Mouse (Mus musculus) heart, adult 8-10 months (tissue): Measurements from ENCODE around the gene Zg16. TPM values are rescaled to one million over a fixed set of nuclear protein-coding genes. Genes with fewer than 3 reads are reported as not detected.
A peak's percentile ranks its signal among the peaks of the same experiment; 100 is the strongest.
"Not testable (repeated sequence)": the region's sequence is repeated elsewhere in the genome, so short reads cannot be mapped to it uniquely, and the experiment has no call there.

Experiments used
- DNase-seq: peaks from one replicate; pipeline ENCODE4 v3.0.0; 2022; ENCODE audit warnings: low spot score
- total RNA-seq, 4 experiments: library from RNA; stranded (reverse); gene quantifications; 2 replicates each; pipeline ENCODE4 v1.2.4; 2022

The Zg16 gene
- total RNA-seq, 4 experiments from 2014 or later = not detected

DNA sequence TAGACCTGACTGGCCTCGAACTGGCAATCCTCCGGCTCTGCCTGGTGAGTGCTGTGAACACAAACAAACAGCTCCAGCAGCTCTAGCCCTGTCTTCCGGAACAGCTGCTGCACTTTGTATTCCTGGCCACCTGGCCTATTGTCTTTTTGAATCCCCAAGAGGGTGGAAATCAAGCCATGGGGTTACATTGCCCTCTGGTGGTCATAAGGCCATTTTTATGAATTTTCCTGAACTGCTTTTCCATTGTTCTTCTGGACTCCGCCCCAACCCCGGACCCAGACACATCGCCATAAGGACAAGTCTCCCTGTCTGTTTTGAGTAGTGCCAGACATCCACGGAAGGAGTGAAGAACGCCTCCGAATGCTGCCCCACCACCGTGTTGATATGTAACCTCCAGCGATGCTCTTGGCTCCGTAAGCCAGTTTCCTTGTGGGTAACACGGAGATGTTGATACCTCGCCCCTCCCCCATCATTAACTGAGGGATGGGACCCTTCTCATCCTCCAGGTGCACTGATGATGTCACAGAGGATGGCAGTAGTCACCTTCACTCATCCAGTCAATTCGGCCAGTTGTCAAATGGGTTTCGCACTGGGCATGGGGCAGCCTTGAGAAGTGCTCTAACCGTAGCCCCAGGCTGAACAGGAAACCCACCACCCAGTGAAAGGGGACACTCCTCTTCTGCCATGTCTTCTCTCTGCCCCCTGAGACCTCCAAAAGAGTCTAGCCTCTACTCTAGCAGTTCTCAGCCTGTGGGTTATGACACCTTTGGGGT is 17.6 kb upstream of the Zg16 start:
- DNase-seq = peak; percentile 89

DNA sequence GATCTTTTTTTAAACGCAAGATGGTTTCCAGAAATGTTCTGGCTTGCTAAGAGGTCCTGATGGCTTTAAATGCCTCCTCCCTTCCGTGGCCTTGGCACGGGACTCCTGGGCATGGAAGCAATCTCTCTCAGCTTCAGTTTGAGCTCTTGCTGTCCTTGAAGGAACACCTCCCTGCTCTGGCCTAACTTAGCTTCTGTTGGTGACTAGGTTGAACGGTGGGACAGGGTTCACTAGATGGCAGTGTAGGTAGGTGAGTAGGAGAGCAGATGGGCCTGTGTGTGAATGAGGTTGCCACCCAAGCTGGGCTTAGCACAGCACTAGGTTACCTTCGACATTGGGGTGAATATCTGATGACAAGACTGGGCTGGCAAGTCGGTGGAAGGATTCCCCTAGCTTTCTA is 16.8 kb upstream of the Zg16 start:
- no peak for DNase-seq

DNA sequence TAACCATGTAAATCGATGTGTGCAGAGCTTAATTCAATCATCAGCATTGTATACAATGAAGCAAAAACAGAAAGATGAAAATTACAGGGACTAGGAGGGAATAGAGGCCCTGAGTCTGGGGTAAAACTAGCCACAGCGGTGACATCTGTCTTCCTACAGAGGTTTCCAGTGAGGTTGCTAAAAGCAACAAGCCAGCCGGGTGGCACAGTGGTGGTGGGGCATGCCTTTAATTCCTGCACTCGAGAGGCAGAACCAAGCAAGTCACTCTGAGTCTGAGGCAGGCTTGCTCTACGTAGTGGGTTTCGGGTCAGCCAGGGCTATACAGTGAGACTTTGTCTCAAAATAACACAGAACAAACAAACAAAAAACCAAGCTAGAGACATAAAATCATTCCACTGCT is 15.0 kb upstream of the Zg16 start:
- no peak for DNase-seq

DNA sequence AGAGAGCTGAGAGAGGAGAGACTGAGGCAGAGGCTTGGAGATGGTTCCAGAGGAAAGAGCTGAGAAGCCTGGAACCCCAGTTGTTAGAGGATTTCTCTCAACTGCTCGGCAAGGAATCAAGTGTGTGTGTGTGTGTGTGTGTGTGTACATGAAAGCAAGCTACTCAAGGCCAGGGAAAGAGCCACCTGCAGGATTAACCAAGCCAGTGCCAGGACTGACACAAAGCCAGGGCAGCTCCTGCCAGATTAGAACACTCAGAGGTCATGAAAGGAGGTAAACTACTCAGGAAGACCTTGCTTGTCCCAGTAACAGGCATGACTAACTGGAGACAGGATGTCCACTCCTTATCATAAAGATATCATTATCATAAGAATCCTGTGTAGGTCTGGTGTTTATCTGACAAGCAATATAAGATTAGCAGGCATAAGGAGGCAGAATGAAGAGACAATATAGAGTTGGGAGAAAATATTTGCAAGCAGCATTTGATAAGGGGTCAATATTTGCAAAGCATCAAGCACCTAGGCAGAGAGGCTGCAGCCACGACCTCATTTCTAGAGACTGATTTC is 14.4 kb upstream of the Zg16 start:
- no peak for DNase-seq

DNA sequence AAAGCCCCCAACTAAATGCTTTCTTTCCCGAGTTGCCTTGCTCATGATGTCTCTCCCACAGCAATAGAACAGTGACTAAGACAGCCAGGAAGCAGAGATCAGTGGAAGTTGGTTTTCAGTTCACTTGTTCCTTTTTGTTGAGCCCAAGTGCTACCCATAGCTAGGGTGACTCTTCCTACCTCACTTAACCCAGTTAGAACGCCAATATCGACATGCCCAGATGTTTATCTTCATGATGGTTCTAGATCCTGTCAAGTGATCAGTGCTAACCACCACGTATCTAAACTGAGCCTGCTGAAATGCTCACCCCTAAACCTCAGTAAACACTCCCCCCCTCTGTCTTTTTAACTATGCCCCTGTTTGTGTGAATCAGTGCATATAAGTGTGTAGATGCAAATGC is 12.4 kb upstream of the Zg16 start:
- DNase-seq = no peak

DNA sequence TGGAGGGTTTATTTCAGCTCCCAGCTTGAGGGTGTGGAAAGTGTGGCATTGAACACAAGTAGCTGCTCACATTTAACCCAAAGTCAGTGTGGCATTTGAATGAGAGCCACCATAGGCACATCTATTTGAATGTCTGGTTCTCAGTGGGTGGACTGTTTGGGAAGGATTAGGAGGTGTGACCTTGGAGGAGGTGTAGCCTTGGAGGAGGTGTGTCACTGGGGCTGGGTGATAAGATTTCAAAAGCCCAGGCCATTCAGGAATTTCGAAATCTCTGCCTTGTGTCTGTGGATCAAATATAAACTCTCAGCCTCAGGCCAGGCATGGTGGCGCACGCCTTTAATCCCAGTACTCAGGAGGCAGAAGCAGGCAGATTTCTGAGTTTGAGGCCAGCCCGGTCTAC is 11.8 kb upstream of the Zg16 start:
- no peak for DNase-seq

DNA sequence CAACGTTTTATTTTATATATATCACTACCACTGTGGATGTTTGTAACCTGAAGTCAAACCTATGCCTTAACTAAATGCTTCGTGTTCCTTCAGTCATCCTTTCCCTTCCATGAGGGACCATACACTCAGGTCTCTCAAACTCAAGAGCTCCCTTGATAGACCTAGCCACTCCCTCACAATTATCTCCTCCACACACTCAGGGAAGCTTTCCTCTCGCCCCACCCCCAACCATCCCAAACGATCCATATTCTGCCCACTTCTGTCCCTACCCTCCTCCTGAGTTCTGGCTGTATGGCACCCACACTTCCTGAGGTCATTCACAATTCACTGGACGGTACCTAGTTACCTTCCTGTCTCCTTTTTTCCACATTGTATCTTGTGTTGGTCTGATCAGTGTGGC is 11.4 kb upstream of the Zg16 start:
- no peak for DNase-seq

DNA sequence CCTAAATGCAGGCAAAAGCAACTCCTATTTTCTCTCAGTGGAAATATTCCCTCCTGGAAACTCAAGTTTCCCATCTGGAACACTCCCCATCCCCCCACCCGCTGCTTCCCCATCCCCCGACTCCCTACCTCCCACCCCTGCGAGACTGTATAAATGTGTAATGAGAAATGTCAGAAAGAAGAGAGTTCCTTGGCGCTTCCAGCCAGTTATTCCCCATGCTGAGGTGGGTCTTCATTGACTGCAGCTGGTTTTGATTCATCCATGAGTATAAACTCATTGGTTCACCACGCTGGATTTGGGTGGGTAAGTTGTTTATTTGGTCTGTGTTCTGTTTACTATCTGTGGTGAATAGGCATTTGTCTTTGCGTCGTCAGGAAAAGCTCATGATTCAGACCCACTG is 9.3 kb upstream of the Zg16 start:
- no peak for DNase-seq

DNA sequence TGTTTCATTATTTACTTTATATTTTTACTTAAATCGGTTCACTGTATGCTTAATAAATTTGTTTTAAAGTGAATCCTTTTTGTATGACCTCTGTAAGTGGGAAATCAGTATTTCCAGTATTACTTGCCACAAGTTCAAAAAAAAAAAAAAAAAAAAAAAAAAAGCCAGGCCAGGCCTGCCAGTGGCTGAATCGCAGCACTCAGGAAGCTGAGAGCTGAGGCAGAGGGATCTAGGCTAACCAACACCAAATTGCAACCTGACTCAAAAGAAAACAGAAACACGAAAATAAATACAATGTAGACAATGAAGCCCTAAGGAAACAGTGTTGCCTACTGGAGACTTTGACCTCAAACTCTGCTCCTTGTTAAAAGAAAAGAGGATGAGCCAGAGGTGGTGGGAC is 6.8 kb upstream of the Zg16 start:
- DNase-seq = no peak

DNA sequence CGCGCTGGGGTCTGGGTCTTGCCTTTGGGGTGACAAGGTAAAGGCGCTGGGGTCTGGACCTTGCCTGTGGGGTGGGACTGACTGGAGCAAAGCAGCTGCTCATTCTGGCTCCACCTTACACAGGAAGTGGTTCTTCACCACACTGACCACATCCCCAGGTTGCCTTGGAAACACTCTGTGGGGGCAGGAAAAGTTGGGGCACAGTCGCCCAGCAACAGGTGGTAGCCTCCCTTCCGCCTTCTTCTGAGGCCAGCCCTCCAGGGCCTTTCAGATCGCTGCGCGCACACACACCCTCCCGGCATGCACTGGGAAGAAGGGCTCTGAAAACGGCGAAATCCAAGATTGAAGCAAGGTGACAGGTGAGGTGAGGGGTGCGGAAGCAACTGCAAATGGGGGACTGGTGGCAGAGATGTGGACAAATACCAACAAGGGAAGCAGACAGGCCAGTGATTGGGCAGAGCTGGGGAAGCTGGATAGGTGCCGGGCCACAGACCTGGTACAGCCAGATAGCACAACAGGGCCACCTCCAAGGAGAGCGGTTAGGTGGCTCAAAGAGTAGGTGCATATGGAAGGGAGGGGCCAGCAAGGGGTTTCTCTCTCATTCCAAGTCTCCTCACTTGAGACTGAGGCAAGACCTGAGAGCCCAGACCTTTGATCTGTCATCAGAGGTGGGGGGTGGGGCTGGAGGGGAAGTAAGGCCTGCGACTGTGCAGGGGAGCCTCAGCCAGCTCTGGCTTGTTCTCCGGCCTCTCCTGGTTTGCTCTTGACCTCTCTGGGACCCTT is 4.2 kb upstream of the Zg16 start, which contains the start of gene AI467606:
Gene AI467606 (plus strand): TSS at position 246 of the 783 bp plus-strand sequence.
- peak; percentile 69 for DNase-seq

DNA sequence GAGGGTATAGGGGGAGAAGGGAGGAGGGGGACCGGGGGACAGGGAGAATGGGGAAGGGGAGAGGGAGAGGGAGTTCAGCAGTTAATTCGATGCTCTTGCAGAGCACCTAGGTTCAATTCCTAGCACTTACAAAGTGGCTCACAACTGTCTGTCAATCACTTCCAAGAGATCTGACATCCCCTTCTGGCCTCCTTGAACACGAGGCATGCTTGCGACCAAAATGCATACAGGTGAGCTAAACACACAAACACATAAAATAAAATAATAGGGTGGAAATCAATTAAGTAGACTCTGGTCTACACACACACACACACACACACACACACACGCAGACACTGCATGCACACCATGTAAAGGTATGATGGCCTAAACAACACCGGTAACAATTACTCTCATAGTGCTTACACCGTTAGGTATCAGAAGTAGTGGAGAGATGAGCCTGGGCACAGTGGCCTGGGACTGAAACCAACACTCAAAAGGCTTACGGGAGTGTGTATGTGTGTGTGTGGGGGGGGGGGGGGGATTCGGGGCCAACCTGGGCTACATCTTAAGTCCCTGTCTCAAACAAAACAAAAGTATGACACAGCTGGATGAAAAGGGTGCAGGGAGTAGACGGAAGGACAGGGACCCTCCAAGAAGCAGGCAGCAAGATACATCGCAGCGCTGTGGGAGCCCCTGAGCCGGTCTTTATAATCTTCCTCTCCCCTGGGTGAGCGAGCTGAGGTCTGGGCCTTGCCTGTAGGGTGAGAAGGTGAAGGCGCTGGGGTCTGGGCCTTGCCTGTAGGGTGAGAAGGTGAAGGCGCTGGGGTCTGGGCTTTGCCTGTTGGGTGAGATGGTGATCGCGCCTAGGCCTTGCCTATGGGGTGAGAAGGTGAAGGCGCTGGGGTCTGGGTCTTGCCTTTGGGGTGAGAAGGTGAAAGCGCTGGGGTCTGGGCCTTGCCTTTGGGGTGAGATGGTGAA is 3.3 kb upstream of the Zg16 start:
- no peak for DNase-seq

DNA sequence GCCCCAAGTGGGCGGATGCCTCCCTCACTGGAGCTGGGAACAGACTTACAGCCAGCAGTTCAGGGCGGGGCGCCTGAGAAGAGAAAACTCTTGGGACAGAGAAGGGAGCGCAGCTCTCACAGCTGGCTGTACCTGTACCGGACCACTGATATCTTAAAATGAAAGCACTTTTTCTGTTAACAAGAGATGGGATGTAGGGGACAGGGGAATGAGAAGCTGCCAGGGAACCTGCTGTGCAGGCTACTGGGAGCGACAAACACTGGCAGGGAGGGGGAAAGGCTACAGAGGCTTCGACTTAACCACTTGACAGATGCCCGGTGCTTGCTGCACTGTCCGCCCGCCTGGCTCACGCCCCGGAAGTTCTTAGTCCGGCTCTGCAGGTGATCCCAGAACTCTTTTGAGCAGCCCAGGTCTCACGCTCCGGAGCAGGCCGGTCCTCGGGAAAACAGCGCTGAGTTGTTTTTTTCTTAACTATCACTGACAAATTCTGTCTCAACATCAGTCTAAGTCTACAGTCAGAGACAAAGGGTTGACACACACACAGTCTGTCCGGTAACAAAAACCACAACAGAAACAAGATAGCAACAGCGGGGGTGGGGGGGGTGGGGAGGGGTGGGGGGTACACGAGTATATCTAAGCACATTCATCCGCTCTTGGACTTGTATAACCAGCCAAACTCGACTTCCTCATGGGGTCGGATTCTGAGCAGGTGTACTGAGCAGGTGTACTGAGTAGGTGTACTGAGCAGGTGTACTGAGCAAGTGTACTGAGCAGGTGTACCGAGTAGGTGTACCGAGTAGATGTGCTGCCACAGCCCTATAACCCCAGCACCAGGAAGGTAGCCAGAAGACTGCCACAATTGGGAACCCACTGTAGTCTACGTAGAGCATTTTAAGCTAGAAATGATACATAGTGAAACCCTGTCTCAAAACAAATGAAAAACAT is 2.0 kb upstream of the Zg16 start:
- DNase-seq = no peak

DNA sequence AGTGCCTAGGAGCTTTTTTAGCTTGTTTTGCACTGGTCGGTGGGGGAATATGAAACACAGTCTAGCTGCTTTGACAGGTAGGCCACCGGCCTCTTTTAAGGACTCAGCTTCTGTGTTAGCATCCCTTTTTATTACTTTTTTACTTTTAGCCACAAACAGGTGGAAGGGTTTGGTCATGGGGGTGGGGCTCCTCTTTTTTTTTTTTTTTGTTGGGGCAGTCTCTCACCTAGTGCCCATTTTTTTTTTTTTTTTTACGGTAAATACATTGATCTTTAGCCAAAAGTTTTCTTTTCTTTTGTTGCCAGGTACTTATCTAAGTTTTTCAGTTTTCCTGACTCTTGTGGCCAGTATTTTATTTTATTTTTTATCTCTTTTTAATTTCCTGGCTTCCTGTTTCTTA is 955 bp upstream of the Zg16 start:
- no peak for DNase-seq

DNA sequence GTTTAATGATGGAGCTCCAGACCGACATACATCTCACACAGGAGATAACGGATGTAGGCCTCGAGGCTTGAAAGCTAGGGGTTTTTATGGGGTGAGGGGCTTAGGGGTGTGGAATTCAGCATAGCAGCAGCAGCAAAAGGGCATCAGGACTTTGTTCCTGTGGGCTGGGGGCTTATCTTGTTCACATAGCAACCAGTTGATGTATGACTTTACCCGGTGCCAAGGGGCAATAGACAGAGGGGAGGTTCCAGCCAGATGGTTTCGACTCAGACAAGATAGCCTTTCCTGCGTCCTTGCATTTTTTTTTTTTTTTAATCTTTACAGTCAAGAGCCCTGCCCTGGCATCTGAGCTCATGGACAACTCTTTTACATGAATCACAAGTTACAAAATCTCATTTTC is 1.4 kb downstream of the Zg16 start:
- not testable (repeated sequence) for DNase-seq

DNA sequence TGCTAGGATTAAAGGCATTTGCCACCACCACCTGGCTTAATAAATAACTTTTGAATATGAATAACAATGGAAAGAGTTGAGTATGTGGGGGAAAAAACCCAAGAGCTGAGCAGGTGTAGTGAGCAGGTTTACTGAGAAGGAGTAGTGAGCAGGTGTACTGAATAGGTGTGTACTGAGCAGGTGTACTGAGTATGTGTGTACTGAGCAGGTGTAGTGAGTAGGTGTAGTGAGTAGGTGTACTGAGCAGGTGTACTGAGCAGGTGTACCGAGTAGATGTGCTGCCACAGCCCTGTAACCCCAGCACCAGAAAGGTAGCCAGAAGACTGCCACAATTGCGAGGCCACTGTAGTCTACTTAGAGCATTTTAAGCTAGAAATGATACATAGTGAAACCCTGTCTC is 2.3 kb downstream of the Zg16 start:
- no peak for DNase-seq

DNA sequence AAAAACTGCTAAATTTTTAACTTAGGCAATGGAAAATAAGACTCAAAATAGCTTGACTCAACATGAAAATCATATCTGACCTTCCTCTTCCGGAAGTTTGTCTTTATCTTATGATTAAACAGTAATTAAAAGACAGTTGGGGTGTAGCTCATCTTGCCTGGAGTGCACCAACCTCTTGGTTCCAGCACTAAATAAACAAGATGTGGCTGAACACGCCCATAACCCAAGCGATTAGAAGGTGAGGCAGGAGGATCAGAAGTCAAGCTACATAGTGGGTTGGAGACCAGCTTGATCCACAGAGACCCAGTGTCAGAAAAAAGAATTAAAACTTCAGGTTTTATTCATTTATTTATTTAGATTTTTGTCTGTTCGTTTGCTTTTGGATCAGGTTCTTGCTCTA is 3.4 kb downstream of the Zg16 start:
- DNase-seq = no peak

DNA sequence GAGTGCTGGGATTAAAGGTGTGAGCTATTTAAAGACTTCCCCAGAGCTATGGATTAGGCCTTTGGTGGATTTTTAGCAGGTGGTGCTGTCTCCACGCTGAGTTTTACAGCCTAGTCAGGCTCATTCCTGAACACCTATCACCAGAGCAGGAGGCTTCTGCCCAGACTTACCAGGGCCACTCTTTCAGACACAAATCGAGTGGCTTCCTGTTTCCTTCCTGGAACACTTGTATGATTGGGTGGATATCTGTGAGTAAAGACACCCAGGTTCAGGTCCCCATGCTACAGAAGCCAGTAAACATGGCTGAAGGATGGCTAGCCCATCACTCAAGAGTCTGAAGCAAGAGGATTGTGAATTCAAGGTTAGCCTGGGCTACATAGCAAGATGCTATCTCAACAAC is 4.1 kb downstream of the Zg16 start:
- no peak for DNase-seq

DNA sequence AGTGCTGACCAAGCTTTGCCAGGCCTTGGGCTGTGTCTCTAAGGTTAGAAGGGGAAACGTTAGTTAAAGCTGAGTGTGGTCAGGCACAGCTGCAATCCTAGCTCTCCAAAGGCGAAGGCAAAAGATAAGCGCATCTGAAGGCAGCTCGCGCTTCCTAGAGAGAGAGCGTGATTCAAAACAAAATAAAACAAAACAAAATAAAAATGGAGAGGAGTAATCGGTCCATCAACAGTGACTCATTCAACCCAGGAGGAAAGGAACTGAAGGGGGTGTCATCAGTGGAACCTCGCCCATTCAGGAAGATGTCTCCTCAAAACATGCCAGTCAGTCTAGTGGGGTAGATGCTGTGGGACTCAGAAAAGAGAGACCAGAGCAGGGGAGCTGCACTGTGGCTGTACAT is 4.9 kb downstream of the Zg16 start:
- DNase-seq = no peak

DNA sequence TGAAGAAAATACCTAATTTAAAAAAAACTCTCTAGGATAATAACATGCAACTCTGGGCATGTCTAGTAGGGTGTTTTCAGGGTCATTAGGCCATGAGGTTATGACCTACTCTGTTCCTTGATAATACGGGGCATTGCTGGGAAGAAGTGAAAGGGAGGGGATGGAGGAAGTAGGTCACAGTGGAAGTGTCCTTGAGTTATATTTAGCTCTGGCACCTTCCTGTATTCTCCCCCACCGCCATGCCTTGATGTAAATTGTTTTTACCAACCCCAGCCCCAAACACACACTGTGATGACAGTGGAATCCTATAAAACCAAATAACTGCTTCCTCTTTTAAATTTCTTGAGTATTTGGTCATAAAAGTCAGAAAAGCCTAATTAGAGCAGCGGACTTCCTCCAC is 7.1 kb downstream of the Zg16 start:
- DNase-seq = no peak

DNA sequence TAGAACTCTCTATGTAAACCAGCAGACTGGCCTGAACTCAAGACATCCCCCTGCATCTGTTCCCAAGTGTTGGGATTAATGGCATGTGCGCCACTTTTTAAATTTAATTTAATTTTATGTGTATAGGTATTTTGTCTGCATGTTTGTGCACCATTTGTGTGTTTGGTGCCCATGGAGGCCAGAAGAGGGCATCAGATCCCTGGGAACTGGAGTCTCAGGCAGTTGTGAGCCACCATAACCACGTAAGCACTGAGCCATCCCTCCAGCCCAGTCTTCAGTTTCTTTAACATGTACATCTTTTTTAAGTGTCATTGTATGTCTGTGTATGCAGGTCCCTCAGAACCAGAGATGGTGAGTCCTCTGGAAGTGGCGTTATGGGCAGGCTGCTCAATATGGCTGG is 9.4 kb downstream of the Zg16 start:
- no peak for DNase-seq

DNA sequence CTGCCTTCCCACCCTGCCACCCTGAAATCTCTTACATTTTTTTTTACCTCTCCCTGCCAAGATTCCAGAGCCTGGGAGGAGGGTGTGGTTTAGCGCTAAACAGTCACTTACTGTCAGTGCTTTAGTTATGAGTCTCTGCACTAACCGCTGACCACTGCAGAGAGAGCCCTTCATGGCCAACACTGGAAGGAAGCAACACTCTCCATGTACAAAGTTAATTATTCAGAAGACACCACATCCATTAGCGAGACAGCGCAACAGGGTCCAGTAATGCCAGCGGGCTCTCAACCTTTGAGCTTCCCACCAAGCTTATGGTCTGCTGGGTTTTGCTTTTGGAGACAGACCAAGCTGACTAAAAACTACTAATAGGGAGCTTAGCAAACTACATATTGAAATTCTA is 10.9 kb downstream of the Zg16 start:
- DNase-seq = no peak
